Mouse (Mus musculus): ENCODE data around the gene Tmem107.

Tmem107 gene

DNA sequence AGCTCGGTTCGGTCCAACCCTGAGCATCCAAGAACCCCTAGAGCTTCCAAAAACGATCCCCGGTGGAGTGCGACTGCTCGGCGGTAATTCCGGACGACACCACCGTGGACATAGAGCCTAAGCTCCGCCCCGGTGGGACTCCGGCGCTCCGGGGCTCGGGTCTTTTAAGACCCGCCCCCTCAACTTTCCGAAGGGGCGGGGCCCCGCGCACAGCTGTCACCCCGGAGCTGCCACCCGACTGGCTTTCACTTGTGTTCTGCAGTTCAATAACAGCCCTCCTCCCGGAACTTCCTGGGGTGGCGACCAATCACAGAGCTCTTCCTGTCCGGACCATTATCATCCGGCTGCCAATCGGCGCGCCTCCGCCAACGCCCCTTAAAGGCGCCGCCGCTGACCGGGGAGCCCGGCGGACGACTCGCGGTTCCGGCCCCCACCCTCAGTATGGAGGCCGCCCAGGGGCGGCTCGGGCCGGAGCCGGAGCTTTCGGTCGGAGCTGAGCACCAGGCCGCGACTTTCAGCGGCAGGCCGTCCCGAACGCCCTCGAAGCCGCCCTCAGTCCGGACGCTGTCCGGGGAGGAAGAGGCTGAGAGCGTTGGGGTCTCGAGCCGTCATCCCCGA lies 11.1 kb upstream of the Tmem107 start, which contains the start of gene Borcs6:
Gene Borcs6, plus strand, starts transcription at position 361 of the 618 bp plus-strand sequence.
- DNase-seq (ENCODE audit: low spot score in 2 of 2), result peak; percentile 97 to 98

GRCm38 (mm10) chr11:69059975-69060411 lies 10.6 kb upstream of the Tmem107 start:
- peak in 1 of 2 experiments; percentile 55 for DNase-seq (ENCODE audit: low spot score in 2 of 2)

GRCm38 (mm10) chr11:69060448-69061254 lies 10.0 kb upstream of the Tmem107 start:
- DNase-seq (ENCODE audit: low spot score in 2 of 2), result no peak

- no peak for DNase-seq (ENCODE audit: low spot score in 2 of 2)
Measured at GRCm38 (mm10) chr11:69061255-69061912, 9.2 kb upstream of the Tmem107 start.

DNA sequence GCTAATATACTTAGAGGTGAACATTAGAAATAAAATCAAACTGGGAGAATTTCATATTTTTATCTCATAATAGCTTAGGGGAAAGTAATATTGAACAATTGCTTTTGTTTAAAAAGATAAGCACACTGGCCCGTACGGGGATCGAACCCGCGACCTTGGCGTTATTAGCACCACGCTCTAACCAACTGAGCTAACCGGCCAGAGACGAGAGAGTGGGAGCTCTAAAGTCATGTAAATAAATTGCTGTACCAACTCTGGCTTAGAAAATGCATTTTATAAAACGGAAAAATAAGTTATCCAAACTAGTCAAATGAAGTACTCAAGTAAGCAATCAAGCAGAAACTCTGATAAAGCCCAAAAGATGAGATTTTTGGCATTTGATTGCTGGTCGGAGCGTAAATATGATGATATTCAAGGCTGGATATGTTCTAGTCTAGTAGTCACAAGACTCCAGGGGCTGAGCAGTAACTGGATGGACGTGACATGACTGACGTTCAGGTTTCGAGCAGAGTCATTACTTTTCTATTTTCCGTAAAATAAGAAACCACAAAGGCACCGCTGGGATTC lies 8.3 kb upstream of the Tmem107 start:
- peak in 1 of 2 experiments; percentile 88 for DNase-seq (ENCODE audit: low spot score in 2 of 2)

DNA sequence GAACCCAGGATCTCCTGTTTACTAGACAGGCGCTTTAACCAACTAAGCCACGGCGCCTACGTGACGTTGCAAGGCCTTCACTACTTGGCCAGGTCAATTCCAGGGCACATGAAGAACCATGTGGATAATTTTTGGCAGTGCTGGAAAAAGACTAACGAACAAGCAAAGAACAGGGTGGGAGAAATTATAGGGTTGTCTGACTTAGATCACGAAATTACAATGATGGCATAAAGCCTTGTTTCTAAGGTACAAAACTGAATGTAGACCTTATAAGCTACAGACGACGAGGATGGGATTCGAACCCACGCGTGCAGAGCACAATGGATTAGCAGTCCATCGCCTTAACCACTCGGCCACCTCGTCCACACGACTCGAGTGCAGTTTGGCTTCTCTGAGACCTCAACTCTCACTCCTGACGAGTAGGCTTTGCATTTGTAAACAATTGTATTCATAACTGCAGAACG lies 7.8 kb upstream of the Tmem107 start:
- peak in 1 of 2 experiments; percentile 98 for DNase-seq (ENCODE audit: low spot score in 2 of 2)

DNA sequence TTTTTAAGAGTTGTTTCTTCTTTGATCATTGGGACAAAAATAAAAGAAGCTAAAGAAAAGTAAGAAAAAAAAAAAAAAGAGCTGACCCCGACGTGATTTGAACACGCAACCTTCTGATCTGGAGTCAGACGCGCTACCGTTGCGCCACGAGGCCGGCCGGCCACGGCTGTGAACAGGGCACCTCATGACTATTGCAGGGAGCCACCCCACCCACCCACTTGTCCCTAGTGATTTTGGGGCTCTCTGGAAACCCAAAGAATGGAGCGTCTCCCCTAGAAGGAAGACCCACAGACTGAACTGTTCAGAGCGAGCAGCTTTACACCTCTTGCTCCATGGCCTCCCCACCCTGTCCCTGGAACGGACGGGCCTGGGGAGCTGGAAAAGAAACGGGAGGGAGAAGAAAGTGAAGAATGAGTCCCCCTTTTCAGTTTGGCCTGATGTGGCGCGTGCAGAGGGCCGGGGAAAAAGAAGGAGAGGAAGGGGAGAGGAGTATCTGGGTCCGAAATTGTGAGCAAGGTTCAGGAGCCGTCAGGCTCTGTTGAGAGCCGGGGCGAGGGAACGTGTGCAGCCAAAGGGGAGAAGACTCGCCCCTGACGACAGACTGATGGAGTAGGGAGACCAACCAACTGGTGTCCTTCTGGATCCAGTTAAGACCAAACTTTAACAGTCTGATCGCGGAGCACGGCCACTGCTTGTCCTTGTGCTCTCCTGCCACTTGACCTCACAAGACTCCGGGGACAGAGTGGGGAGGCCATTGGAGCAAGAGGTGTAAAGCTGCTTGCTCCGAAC lies 7.0 kb upstream of the Tmem107 start:
- DNase-seq (ENCODE audit: low spot score in 2 of 2), result peak in 1 of 2 experiments; percentile 62

- no peak for DNase-seq (ENCODE audit: low spot score in 2 of 2)
Measured at GRCm38 (mm10) chr11:69064259-69065133, 6.1 kb upstream of the Tmem107 start.

GRCm38 (mm10) chr11:69065394-69065925 lies 5.1 kb upstream of the Tmem107 start:
- DNase-seq (ENCODE audit: low spot score in 2 of 2), result no peak

DNA sequence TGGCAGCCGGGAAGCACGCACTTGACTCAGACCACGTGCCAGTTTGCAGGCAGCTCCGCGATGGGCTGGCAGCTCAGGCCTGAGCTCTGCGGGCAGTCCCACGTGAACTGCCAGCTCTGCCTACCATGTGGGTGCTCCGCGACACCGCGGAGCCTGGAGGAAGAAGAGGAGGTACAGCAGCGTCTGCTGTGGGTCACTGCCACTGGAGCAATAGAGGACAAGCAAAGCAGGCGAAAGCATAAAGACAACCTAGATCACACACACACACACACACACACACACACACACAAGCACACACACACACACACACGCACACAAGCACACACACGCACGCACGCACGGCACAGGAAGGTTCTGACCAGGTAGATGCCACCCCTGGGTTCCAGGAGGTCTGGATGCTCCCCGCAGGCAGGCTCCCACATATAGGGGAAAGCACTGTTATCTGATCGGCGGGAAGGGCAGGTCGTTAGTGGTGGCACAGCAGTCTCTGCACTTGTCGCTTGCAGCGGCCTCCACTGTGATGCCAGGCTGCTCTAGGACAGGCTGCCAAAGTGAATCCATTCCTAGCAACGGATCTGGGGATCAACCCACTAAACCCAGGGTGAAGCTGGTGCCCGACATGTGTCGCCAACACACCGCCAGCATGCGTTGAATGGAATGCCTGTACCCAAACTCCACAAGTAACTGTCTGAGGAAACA lies 4.3 kb upstream of the Tmem107 start:
- DNase-seq (ENCODE audit: low spot score in 2 of 2), result peak in 1 of 2 experiments; percentile 67

- peak in 1 of 2 experiments; percentile 93 for DNase-seq (ENCODE audit: low spot score in 2 of 2)
Measured at GRCm38 (mm10) chr11:69066956-69067355, 3.6 kb upstream of the Tmem107 start.

DNA sequence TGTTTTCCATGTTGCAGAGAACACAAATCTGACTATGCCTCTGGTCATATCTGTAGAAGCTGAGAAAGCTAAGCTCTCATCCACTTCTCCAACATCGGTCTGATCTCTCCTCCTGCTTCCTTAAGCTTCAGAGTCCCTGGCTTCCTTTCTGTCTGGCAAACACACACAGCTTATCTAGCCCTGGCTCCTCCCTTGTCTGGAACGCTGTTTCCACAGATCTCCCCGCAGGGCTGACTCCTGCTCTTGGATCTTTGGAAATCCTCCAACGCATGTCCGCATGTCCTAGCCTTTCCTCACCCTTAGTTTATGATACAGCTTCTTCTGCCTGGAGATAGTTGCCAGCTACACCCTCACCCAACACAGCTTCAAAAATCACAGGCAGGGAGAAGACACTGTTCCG lies 3.0 kb upstream of the Tmem107 start:
- no peak for DNase-seq (ENCODE audit: low spot score in 2 of 2)

DNA sequence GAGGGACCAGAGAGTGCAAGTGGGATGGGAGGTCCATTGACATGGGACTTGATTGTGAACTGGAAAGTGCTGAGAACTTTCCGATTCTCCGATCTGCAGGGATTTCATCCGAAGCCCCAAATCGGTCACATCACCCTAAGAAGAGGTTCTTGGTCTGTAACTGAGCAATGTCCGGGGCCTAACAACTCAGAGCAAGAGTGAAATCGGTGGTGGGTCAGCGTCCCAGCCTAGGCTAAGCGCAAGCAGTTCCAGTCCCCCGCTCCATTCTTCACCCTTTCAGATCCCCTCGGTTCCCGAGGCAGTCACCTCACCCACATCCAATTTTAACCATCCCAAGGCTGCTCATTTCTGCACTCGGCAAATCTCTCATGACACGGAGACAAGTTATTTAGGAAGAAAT lies 513 bp upstream of the Tmem107 start:
- DNase-seq (ENCODE audit: low spot score in 2 of 2), result no peak

GRCm38 (mm10) chr11:69071262-69071661 lies 656 bp downstream of the Tmem107 start:
- DNase-seq (ENCODE audit: low spot score in 2 of 2), result no peak

DNA sequence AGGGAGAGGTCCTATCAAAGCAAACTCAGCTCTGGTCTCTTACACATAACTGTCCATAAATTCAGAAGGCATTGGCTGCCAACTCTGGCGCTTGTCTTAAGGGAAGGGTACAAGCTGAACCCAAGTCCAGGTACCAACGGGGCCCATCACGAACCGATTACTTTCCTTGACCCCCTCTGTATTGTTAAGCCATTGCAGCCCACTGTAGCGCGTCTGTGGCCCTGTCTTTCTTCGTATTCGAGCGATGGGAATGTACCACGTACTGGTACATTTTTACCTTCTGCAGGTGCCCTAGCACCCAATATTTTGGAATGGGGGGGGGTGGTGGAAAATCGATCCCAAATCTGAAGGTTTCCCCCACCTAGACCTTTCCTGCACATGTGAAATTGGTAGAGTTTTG lies 1.6 kb downstream of the Tmem107 start:
- no peak for DNase-seq (ENCODE audit: low spot score in 2 of 2)

DNA sequence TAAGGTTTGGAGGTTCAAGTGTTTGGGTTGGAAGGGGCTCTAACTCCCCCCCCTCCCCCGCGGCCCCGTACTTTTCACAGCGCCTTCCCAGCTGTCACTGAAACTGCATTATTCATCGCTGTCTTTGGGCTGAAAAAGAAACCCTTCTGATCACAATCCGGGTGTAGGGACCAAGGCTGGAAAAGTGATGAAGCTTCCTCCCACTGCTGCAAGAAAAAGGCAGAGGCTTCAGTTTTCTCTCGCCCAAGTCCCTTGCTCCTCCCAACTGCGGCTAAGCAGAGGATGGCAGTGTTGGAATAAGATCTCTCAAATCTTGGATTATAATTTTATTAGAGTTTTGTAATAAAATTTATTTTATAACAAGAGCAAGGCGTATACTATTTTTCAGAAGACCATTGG lies 2.1 kb downstream of the Tmem107 start:
- DNase-seq (ENCODE audit: low spot score in 2 of 2), result peak in 1 of 2 experiments; percentile 21

- DNase-seq (ENCODE audit: low spot score in 2 of 2), result peak in 1 of 2 experiments; percentile 93
Measured at GRCm38 (mm10) chr11:69073065-69073888, 2.7 kb downstream of the Tmem107 start.

Measured in left cerebral cortex, adult 9 months (tissue).